Mouse (Mus musculus) olfactory bulb, adult 2 months (tissue): ENCODE measurements around the gene Mfsd4b1. TPM values are rescaled to one million over a fixed set of nuclear protein-coding genes. Genes with fewer than 3 reads are reported as not detected.
A peak's percentile ranks its signal among the peaks of the same experiment; 100 is the strongest.

ENCODE experiments used
- H3K27ac ChIP-seq: fragments of 200-500 bp; 2 replicates; pipeline ENCODE4 v1.5.1; 2012; ENCODE audit warnings: low read depth, low read length; ENCODE audit not compliant: insufficient read depth
- H3K4me1 ChIP-seq: fragments of 200-500 bp; 2 replicates; pipeline ENCODE4 v1.6.1; 2012; ENCODE audit warnings: low read length; ENCODE audit not compliant: control insufficient read depth, insufficient read depth
- H3K4me3 ChIP-seq: fragments of 200-500 bp; 2 replicates; pipeline ENCODE4 v1.5.1; 2012; ENCODE audit warnings: mild to moderate bottlenecking, low read depth, low read length, moderate library complexity; ENCODE audit not compliant: insufficient read depth
- CTCF ChIP-seq: fragments of 200-500 bp; IDR thresholded peaks from 2 replicates; pipeline ENCODE4 v1.5.1; 2012; ENCODE audit warnings: low read depth, mild to moderate bottlenecking, low read length, moderate library complexity; ENCODE audit not compliant: insufficient read depth
- POLR2A ChIP-seq: fragments of 200-500 bp; IDR thresholded peaks from 2 replicates; pipeline ENCODE4 v1.6.1; 2012; ENCODE audit warnings: mild to moderate bottlenecking, low read depth, low read length, moderate library complexity; ENCODE audit not compliant: insufficient read depth
- WGBS: fragments of 180-500 bp; shearing (Covaris S2); methylation state at CpG from one replicate; pipeline ENCODE4 v1.1.7; 2018; 5-methylcytosine and 5-hydroxymethylcytosine counted together
- polyA plus RNA-seq: library from polyadenylated mRNA; stranded (reverse); fragments of >200 nt; gene quantifications from 2 replicates; pipeline ENCODE4 v1.2.4, GENCODE M21; 2012; ENCODE audit warnings: low replicate concordance; ENCODE audit not compliant: missing spikeins, insufficient read depth, insufficient read length

Mfsd4b1 gene
- polyA plus RNA-seq, 1 experiment: not detected

- H3K4me3 ChIP-seq: no peak overlapping the region
- TF ChIP-seq POLR2A (no peak), CTCF (no peak)
- 98% methylated on average over 2 of the region's 2 CpGs for WGBS
Observed at GRCm38 (mm10) chr10:40050763-40051162, 25.7 kb upstream of the Mfsd4b1 start.

GRCm38 (mm10) chr10:40041339-40041738 lies 16.3 kb upstream of the Mfsd4b1 start:
- TF ChIP-seq CTCF (no peak), POLR2A (no peak)
- peaks cover 3% of the 10 kb centered on the region for H3K4me1 ChIP-seq
- WGBS: 45% methylated on average over 4 of the region's 4 CpGs
- H3K27ac ChIP-seq: no peak overlapping the region
- H3K4me3 ChIP-seq: no peak overlapping the region

More at GRCm38 (mm10) chr10:40050763-40051162, 25.7 kb upstream of the Mfsd4b1 start:
- H3K27ac ChIP-seq: no peak overlapping the region
- 0 out of 2 replicates have a peak, but pooled peaks cover 2% of the 10 kb centered on the region for H3K4me1 ChIP-seq

DNA sequence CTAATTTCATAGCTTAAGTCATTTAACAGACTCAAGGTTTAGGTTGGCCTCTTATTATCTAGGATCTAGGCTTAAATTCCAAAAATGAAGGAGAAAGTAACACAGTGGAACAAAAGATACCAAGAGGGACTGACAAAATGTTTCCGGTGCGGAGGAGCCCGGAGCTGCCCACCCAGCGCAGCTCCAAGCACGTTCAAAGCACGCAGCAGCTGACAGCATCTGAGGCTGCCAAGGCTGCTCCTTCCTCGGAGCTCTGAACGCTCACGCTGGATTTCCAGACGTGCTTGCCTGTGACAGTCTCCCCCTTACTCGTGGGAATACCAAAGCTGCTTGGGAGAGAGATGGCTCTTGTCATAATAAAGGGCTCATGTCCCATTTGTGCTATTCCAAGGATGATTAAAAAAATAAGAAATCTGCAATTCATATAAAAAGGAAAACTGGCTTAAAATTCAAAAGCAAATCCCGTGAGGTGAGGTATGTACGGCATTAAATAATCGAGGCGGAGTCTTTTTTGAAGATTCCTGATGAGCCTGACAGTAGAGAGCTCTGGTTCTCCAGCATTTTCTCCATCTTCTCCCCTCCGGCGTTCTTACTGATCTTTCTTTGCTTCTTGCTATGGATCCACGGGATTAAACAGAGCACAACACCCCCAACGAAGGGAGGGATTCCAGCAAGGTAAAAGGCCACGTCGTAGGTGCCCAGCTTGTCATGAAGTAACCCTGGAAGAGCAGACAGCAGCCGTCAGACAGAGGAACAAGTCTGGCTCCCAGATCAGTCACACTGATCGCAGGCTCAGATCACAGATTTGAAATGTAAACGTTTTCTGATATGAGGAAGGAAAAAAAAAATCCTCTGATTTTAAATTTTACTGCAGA lies 11.9 kb upstream of the Mfsd4b1 start:
- WGBS: 53% methylated on average over 24 of the region's 24 CpGs
- Histone ChIP-seq H3K4me3 (no peak overlapping the region), H3K27ac (peak overlapping the region; percentile 44; the same call in 1 of the 2 replicates), H3K4me1 (peaks cover 13% of the 10 kb centered on the region)
- TF ChIP-seq POLR2A (no peak), CTCF (no peak)

GRCm38 (mm10) chr10:40034956-40035355 lies 9.9 kb upstream of the Mfsd4b1 start:
- no peak overlapping the region for H3K4me3 ChIP-seq
- WGBS: 97% methylated on average over 6 of the region's 6 CpGs
- H3K27ac ChIP-seq: no peak overlapping the region
- TF ChIP-seq POLR2A (no peak), CTCF (no peak)
- peaks cover 13% of the 10 kb centered on the region for H3K4me1 ChIP-seq

DNA sequence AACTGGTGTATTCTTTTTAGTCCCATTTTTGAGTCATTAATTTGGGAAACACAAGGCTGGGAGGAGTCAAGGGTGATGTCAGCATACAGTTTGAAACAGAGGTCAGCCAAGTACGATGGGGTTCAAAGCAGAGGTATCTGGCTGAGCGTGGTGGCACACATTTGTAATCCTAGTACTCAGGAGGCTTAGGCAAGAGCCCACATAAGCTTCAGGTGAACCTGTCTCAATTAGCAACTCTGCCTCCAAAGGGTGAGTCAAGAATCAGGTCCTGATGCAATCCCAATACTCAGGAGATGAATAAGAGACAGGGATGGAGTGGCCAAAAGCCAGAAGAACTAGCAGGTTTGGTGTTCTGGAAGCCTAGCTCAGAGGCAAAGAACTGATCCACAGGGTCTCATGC lies 7.8 kb upstream of the Mfsd4b1 start:
- 23% methylated on average over 2 of the region's 2 CpGs for WGBS
- TF ChIP-seq POLR2A (no peak), CTCF (no peak)

GRCm38 (mm10) chr10:40030716-40031115 lies 5.6 kb upstream of the Mfsd4b1 start:
- TF ChIP-seq POLR2A (no peak), CTCF (no peak)
- 95% methylated on average over 6 of the region's 6 CpGs for WGBS
- H3K4me3 ChIP-seq: no peak overlapping the region
- H3K4me1 ChIP-seq: peaks cover 10% of the 10 kb centered on the region
- no peak overlapping the region for H3K27ac ChIP-seq

More for the DNA sequence above, 7.8 kb upstream of the Mfsd4b1 start:
- no peak overlapping the region for H3K4me3 ChIP-seq
- peaks cover 13% of the 10 kb centered on the region for H3K4me1 ChIP-seq
- peak overlapping the region; percentile 55 for H3K27ac ChIP-seq

- Histone ChIP-seq H3K27ac (no peak overlapping the region), H3K4me1 (peaks cover 13% of the 10 kb centered on the region), H3K4me3 (no peak overlapping the region)
- no peak for TF ChIP-seq CTCF
- no peak for TF ChIP-seq POLR2A
- WGBS: 62% methylated on average over 2 of the region's 2 CpGs
Observed at GRCm38 (mm10) chr10:40029610-40030009, 4.5 kb upstream of the Mfsd4b1 start.

DNA sequence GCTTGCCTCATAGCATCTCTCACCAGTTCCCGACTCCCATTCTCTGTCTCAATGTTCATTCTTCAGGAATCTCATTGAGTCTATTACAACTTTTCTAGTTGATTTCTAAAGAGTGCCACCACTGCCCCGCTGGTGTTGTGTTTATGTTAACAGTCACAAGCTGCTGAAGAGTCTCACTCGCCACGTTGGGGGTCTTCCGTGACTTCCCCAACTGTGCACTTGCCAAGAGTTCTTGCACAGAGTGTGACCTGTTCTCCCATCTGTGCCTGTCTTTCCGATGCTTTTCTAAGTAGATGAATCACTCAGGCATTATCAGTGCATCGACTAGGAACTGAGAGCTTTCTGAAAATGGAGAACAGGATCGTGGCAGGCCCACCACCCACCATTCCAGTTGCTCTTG lies 3.0 kb upstream of the Mfsd4b1 start:
- WGBS: 84% methylated on average over 8 of the region's 8 CpGs
- TF ChIP-seq CTCF (no peak), POLR2A (no peak)
- peaks cover 11% of the 10 kb centered on the region for H3K4me1 ChIP-seq
- H3K4me3 ChIP-seq: no peak overlapping the region
- no peak overlapping the region for H3K27ac ChIP-seq

- H3K27ac ChIP-seq: no peak overlapping the region
- WGBS: 91% methylated on average over 5 of the region's 5 CpGs
- H3K4me3 ChIP-seq: no peak overlapping the region
- H3K4me1 ChIP-seq: peaks cover 7% of the 10 kb centered on the region; the same call in 1 of the 2 replicates
- TF ChIP-seq CTCF (no peak), POLR2A (no peak)
Observed at GRCm38 (mm10) chr10:40026546-40026945, 1.5 kb upstream of the Mfsd4b1 start.
